Mouse (Mus musculus): Measurements from ENCODE around the gene Ntpcr. TPM values are rescaled to one million over a fixed set of nuclear protein-coding genes. Genes with fewer than 3 reads are reported as not detected.

Ntpcr gene
- polyA plus RNA-seq, 1 experiment from 2014 or later = 19.5 TPM

DNA sequence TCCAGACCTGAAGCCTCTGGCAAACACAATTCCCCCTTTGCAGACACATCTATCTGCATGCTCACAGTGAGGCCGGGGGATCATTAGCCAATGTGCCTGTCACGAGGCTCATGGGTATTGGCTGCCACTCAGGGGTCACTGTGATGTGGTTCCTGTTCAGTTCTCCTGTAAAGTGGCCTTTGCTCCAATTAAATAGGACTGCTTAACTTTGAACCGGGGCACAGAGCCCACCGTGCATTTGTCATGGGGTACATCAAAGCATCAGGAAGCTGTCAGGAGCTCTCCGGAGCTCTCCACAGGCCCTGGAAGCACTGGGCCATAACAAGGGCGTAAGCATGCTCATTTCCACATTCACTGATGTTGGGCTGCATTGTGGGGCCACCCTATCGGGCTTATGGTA, 13.2 kb upstream of the Ntpcr start:
- no peak overlapping the region for H3K9ac ChIP-seq (ENCODE audit: low read length)
- DNase-seq (ENCODE audit: low spot score) (no peak), ATAC-seq (ENCODE audit: insufficient read depth, low FRiP score, low TSS enrichment) (no peak)
- WGBS = 20% methylated on average over 7 of the region's 7 CpGs
- H3K4me2 ChIP-seq (ENCODE audit: low read depth) = no peak overlapping the region
- no peaks in the 10 kb centered on the region; the same call in 1 of the 2 replicates for H3K4me1 ChIP-seq (ENCODE audit: control insufficient read depth, insufficient read depth, low read length)
- H3K4me3 ChIP-seq (ENCODE audit: low read depth, low read length) = no peak overlapping the region
- no peak overlapping the region for H3K27ac ChIP-seq (ENCODE audit: low read depth, low read length)
- H3K9me3 ChIP-seq (ENCODE audit: control insufficient read depth, low read length) = no peaks in the 10 kb centered on the region
- no peaks in the 10 kb centered on the region for H3K36me3 ChIP-seq (ENCODE audit: control insufficient read depth, insufficient read depth, low read length)
- no peaks in the 10 kb centered on the region for H3K27me3 ChIP-seq (ENCODE audit: control insufficient read depth, insufficient read depth, low read length)

DNA sequence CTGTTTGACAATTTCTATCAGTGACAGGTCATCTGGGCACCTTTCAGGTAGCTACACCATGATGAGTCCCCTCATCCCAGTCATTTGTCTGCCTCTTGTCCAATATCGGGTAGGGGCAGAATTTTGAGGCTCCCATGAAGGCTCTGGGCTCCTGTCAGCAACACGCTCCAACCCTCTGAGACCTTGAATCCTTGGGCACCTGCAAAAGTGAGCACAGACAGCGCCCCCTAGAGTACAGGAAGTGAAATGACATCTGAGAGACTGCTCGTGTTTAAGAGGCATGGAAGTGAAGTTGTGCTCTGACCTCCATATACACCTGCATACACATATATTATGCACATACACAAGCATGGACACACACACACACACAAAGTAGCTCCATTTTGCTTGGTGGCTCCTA, 10.8 kb upstream of the Ntpcr start:
- ATAC-seq (ENCODE audit: insufficient read depth, low FRiP score, low TSS enrichment) = no peak
- H3K4me3 ChIP-seq (ENCODE audit: low read depth, low read length) = no peak overlapping the region
- H3K4me1 ChIP-seq (ENCODE audit: control insufficient read depth, insufficient read depth, low read length) = no peaks in the 10 kb centered on the region; the same call in 1 of the 2 replicates
- no peaks in the 10 kb centered on the region for H3K9me3 ChIP-seq (ENCODE audit: control insufficient read depth, low read length)
- no peaks in the 10 kb centered on the region for H3K36me3 ChIP-seq (ENCODE audit: control insufficient read depth, insufficient read depth, low read length)
- no peak overlapping the region for H3K9ac ChIP-seq (ENCODE audit: low read length)
- no peak for DNase-seq (ENCODE audit: low spot score)
- H3K27me3 ChIP-seq (ENCODE audit: control insufficient read depth, insufficient read depth, low read length) = no peaks in the 10 kb centered on the region
- 62% methylated on average over 4 of the region's 4 CpGs for WGBS
- no peak overlapping the region for H3K4me2 ChIP-seq (ENCODE audit: low read depth)
- H3K27ac ChIP-seq (ENCODE audit: low read depth, low read length) = no peak overlapping the region

DNA sequence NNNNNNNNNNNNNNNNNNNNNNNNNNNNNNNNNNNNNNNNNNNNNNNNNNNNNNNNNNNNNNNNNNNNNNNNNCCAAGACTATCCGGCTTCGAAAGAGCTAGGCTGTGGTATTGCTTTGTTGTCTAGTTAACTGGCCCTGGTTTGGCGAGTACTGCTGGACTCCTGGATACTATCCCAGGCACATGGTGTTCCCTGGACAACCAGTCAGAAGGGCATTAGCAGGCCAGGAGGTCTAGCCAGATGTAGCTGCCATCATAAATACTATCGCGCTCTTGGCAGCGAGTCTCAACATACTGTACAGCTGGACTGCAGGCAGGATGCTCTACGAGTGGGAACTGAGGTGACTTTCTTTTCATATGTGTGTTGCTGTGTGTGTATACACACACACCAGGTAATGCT, 7.1 kb upstream of the Ntpcr start:
- ATAC-seq (ENCODE audit: insufficient read depth, low FRiP score, low TSS enrichment) (no peak), DNase-seq (ENCODE audit: low spot score) (no peak)
- no peaks in the 10 kb centered on the region for H3K4me1 ChIP-seq (ENCODE audit: control insufficient read depth, insufficient read depth, low read length)
- no peaks in the 10 kb centered on the region for H3K9me3 ChIP-seq (ENCODE audit: control insufficient read depth, low read length)
- no peaks in the 10 kb centered on the region for H3K27me3 ChIP-seq (ENCODE audit: control insufficient read depth, insufficient read depth, low read length)
- no peaks in the 10 kb centered on the region for H3K36me3 ChIP-seq (ENCODE audit: control insufficient read depth, insufficient read depth, low read length)
- H3K9ac ChIP-seq (ENCODE audit: low read length) = no peak overlapping the region
- H3K4me3 ChIP-seq (ENCODE audit: low read depth, low read length) = no peak overlapping the region
- 90% methylated on average over 7 of the region's 7 CpGs for WGBS
- no peak overlapping the region for H3K27ac ChIP-seq (ENCODE audit: low read depth, low read length)
- H3K4me2 ChIP-seq (ENCODE audit: low read depth) = no peak overlapping the region

- DNase-seq (ENCODE audit: low spot score) (no peak), ATAC-seq (ENCODE audit: insufficient read depth, low FRiP score, low TSS enrichment) (no peak)
- no peak overlapping the region for H3K9ac ChIP-seq (ENCODE audit: low read length)
- H3K4me2 ChIP-seq (ENCODE audit: low read depth) = no peak overlapping the region
- H3K27ac ChIP-seq (ENCODE audit: low read depth, low read length) = no peak overlapping the region
- no peaks in the 10 kb centered on the region for H3K9me3 ChIP-seq (ENCODE audit: control insufficient read depth, low read length)
- H3K4me3 ChIP-seq (ENCODE audit: low read depth, low read length) = no peak overlapping the region
- WGBS = 92% methylated on average over 6 of the region's 6 CpGs
- H3K4me1 ChIP-seq (ENCODE audit: control insufficient read depth, insufficient read depth, low read length) = no peaks in the 10 kb centered on the region
- H3K36me3 ChIP-seq (ENCODE audit: control insufficient read depth, insufficient read depth, low read length) = no peaks in the 10 kb centered on the region
- no peaks in the 10 kb centered on the region for H3K27me3 ChIP-seq (ENCODE audit: control insufficient read depth, insufficient read depth, low read length)
Observed at GRCm38 (mm10) chr8:125723437-125723836, 6.3 kb upstream of the Ntpcr start.

- Histone ChIP-seq H3K4me1 (ENCODE audit: control insufficient read depth, insufficient read depth, low read length) (no peaks in the 10 kb centered on the region), H3K9ac (ENCODE audit: low read length) (no peak overlapping the region), H3K27ac (ENCODE audit: low read depth, low read length) (no peak overlapping the region), H3K36me3 (ENCODE audit: control insufficient read depth, insufficient read depth, low read length) (no peaks in the 10 kb centered on the region), H3K27me3 (ENCODE audit: control insufficient read depth, insufficient read depth, low read length) (no peaks in the 10 kb centered on the region), H3K4me3 (ENCODE audit: low read depth, low read length) (no peak overlapping the region), H3K4me2 (ENCODE audit: low read depth) (no peak overlapping the region), H3K9me3 (ENCODE audit: control insufficient read depth, low read length) (no peaks in the 10 kb centered on the region)
- WGBS = 83% methylated on average over 6 of the region's 6 CpGs
- DNase-seq (ENCODE audit: low spot score) = no peak
- no peak for ATAC-seq (ENCODE audit: insufficient read depth, low FRiP score, low TSS enrichment)
Observed at GRCm38 (mm10) chr8:125725037-125725820, 4.5 kb upstream of the Ntpcr start.

GRCm38 (mm10) chr8:125726143-125726542, 3.6 kb upstream of the Ntpcr start:
- Histone ChIP-seq H3K9me3 (ENCODE audit: control insufficient read depth, low read length) (no peaks in the 10 kb centered on the region), H3K4me2 (ENCODE audit: low read depth) (no peak overlapping the region), H3K4me3 (ENCODE audit: low read depth, low read length) (no peak overlapping the region), H3K27me3 (ENCODE audit: control insufficient read depth, insufficient read depth, low read length) (no peaks in the 10 kb centered on the region), H3K27ac (ENCODE audit: low read depth, low read length) (no peak overlapping the region), H3K4me1 (ENCODE audit: control insufficient read depth, insufficient read depth, low read length) (no peaks in the 10 kb centered on the region), H3K9ac (ENCODE audit: low read length) (no peak overlapping the region), H3K36me3 (ENCODE audit: control insufficient read depth, insufficient read depth, low read length) (no peaks in the 10 kb centered on the region)
- no peak for ATAC-seq (ENCODE audit: insufficient read depth, low FRiP score, low TSS enrichment)
- no peak for DNase-seq (ENCODE audit: low spot score)
- WGBS = 92% methylated on average over 4 of the region's 4 CpGs

DNA sequence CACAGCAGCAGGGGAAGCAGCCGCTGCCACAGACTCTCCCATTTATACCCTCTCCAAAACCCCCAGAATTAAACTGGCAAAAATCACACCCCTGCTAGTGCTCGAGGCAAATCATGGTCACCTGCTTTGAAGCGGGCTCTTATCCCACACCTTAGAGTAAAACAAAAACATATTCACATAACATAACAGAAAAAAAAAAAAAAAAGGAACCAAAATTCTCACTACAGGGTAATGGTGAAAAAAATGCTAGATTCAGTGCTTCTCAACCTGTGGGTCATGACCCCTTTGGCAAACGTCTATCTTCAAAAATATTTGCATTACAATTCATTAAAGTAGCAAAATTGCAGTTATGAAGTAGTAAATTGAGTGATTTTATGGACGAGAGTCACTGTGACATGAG, 2.8 kb upstream of the Ntpcr start:
- no peak overlapping the region for H3K9ac ChIP-seq (ENCODE audit: low read length)
- H3K27ac ChIP-seq (ENCODE audit: low read depth, low read length) = no peak overlapping the region
- H3K4me2 ChIP-seq (ENCODE audit: low read depth) = no peak overlapping the region
- H3K36me3 ChIP-seq (ENCODE audit: control insufficient read depth, insufficient read depth, low read length) = no peaks in the 10 kb centered on the region
- H3K4me3 ChIP-seq (ENCODE audit: low read depth, low read length) = no peak overlapping the region
- WGBS = 78% methylated on average over 5 of the region's 5 CpGs
- H3K9me3 ChIP-seq (ENCODE audit: control insufficient read depth, low read length) = no peaks in the 10 kb centered on the region
- no peaks in the 10 kb centered on the region for H3K4me1 ChIP-seq (ENCODE audit: control insufficient read depth, insufficient read depth, low read length)
- H3K27me3 ChIP-seq (ENCODE audit: control insufficient read depth, insufficient read depth, low read length) = no peaks in the 10 kb centered on the region
- ATAC-seq (ENCODE audit: insufficient read depth, low FRiP score, low TSS enrichment) = no peak
- no peak for DNase-seq (ENCODE audit: low spot score)

- 61% methylated on average over 8 of the region's 8 CpGs for WGBS
- Histone ChIP-seq H3K9me3 (ENCODE audit: control insufficient read depth, low read length) (no peaks in the 10 kb centered on the region), H3K4me3 (ENCODE audit: low read depth, low read length) (no peak overlapping the region), H3K27ac (ENCODE audit: low read depth, low read length) (no peak overlapping the region), H3K4me1 (ENCODE audit: control insufficient read depth, insufficient read depth, low read length) (no peaks in the 10 kb centered on the region), H3K36me3 (ENCODE audit: control insufficient read depth, insufficient read depth, low read length) (no peaks in the 10 kb centered on the region), H3K27me3 (ENCODE audit: control insufficient read depth, insufficient read depth, low read length) (no peaks in the 10 kb centered on the region), H3K4me2 (ENCODE audit: low read depth) (no peak overlapping the region), H3K9ac (ENCODE audit: low read length) (no peak overlapping the region)
- DNase-seq (ENCODE audit: low spot score) (no peak), ATAC-seq (ENCODE audit: insufficient read depth, low FRiP score, low TSS enrichment) (no peak)
Observed at GRCm38 (mm10) chr8:125727797-125728196, 2.0 kb upstream of the Ntpcr start.

Data from neural tube, embryonic 11.5 days (tissue).